Mouse (Mus musculus) stomach, embryonic 15.5 days (tissue): ENCODE measurements at regions not wholly inside any gene's neighbourhood (a gene's known extent, or its start where the extent isn't known, plus 50 kb on each side); places are given as distances from the start of the nearest gene placed in this dataset.

ENCODE experiments used
- ATAC-seq: fragments of 200-750 bp; cut with Nextera tagmentation; 2 replicates; pipeline ENCODE4 v1.8.0; 2017; ENCODE audit warnings: low read depth, moderate number of reproducible peaks, moderate TSS enrichment; ENCODE audit not compliant: insufficient read depth, low FRiP score
- H3K27ac ChIP-seq: fragments of 300-500 bp; sonication (generic); 2 replicates; pipeline ENCODE4 v1.5.1; 2015; ENCODE audit warnings: mild to moderate bottlenecking, inconsistent platforms
- H3K27me3 ChIP-seq: fragments of 300-500 bp; sonication (generic); replicated peaks from 2 replicates; pipeline ENCODE4 v1.6.1; 2015; ENCODE audit warnings: inconsistent platforms
- H3K36me3 ChIP-seq: fragments of 300-500 bp; sonication (generic); 2 replicates; pipeline ENCODE4 v1.6.1; 2015; ENCODE audit warnings: inconsistent platforms
- H3K4me1 ChIP-seq: fragments of 300-500 bp; sonication (generic); 2 replicates; pipeline ENCODE4 v1.6.1; 2015; ENCODE audit warnings: inconsistent platforms
- H3K4me2 ChIP-seq: fragments of 300-500 bp; sonication (generic); 2 replicates; pipeline ENCODE4 v1.6.1; 2015; ENCODE audit warnings: mild to moderate bottlenecking, inconsistent platforms
- H3K4me3 ChIP-seq: fragments of 300-500 bp; sonication (generic); replicated peaks from 2 replicates; pipeline ENCODE4 v1.5.1; 2015; ENCODE audit warnings: inconsistent platforms
- H3K9ac ChIP-seq: fragments of 300-500 bp; sonication (generic); 2 replicates; pipeline ENCODE4 v1.6.1; 2015; ENCODE audit warnings: inconsistent platforms
- H3K9me3 ChIP-seq: fragments of 300-500 bp; sonication (generic); 2 replicates; pipeline ENCODE4 v1.6.1; 2016; ENCODE audit warnings: inconsistent platforms
- WGBS: fragments of 180-500 bp; shearing (Covaris S2); methylation state at CpG from one replicate; pipeline ENCODE4 v1.1.7; 2015; 5-methylcytosine and 5-hydroxymethylcytosine counted together

DNA sequence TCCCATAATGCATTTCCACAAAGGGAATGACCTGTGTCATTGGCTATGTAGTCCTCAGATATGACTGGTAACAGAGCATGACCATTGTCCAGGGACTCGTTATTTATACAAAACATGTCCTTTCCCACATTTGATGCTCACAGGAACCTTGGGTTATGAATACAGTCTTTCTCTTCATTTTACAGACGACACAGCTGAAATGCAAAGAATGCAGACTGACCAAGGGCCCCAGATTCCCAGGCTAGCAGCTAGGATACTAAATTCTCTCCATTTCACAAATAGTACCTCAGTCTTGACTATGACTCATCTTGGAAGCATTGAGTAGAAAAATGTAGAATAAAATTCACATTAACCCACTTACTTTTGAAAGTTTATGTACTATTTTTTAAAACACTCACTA lies 182.7 kb upstream of the Sox4 start:
- H3K27me3 ChIP-seq, result no peaks in the 10 kb centered on the region
- WGBS, result 80% methylated on average over 2 of the region's 2 CpGs
- no peak overlapping the region for H3K27ac ChIP-seq
- no peaks in the 10 kb centered on the region for H3K4me1 ChIP-seq
- no peak overlapping the region for H3K9ac ChIP-seq
- ATAC-seq, result no peak
- H3K4me3 ChIP-seq, result no peak overlapping the region
- H3K36me3 ChIP-seq, result no peaks in the 10 kb centered on the region
- H3K4me2 ChIP-seq, result no peak overlapping the region
- no peaks in the 10 kb centered on the region for H3K9me3 ChIP-seq

DNA sequence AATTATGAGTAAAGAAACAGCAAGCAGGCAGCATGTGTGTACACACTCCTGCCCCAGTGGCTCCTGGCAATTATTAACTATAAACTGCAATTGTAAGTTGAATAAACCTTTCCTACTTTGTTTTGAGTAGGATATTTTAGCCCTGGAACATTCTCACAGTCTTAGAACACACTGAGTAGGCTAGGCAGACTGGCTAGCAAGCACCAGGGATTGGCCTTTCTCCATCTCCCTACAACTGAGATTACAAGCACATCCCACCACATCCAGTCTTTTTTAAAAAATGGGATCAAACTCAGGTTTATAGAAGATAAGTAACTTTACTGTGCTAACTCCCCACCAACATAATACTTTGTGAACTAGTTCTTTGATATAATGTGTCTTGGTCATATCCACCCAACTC lies 174.0 kb upstream of the Sox4 start:
- no peaks in the 10 kb centered on the region for H3K4me1 ChIP-seq
- no peaks in the 10 kb centered on the region for H3K27me3 ChIP-seq
- H3K27ac ChIP-seq, result no peak overlapping the region
- no peaks in the 10 kb centered on the region for H3K36me3 ChIP-seq
- no peak overlapping the region for H3K4me2 ChIP-seq
- H3K4me3 ChIP-seq, result no peak overlapping the region
- H3K9me3 ChIP-seq, result no peaks in the 10 kb centered on the region
- H3K9ac ChIP-seq, result no peak overlapping the region
- ATAC-seq, result no peak

- H3K4me1 ChIP-seq, result no peaks in the 10 kb centered on the region
- H3K27ac ChIP-seq, result no peak overlapping the region
- H3K36me3 ChIP-seq, result no peaks in the 10 kb centered on the region
- H3K9ac ChIP-seq, result no peak overlapping the region
- no peaks in the 10 kb centered on the region for H3K9me3 ChIP-seq
- no peaks in the 10 kb centered on the region for H3K27me3 ChIP-seq
- no peak overlapping the region for H3K4me3 ChIP-seq
- 81% methylated on average over 7 of the region's 7 CpGs for WGBS
- H3K4me2 ChIP-seq, result no peak overlapping the region
- no peak for ATAC-seq
These were observed 170.0 kb upstream of the Sox4 start for GRCm38 (mm10) chr13:29123477-29123876.

DNA sequence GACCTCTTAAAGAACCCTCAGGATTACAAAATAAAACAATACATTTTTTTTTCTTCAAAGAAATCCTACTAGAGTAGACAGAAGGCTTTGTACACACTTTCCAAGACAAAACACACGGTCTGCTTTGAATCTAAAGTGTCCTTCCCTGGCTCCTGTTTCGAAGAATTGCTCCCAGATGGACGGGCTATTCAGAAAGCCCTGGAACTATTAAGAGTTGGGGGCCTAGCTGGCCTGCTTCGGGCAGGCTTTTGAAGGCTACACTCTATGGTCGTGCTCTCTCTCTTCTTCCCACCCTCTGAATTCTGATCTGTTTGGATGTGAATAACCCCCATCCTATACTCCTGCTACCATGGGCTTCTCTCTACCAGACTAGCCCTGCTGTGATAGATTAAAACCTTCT lies 167.6 kb upstream of the Sox4 start:
- H3K36me3 ChIP-seq, result no peaks in the 10 kb centered on the region
- no peaks in the 10 kb centered on the region for H3K27me3 ChIP-seq
- H3K4me3 ChIP-seq, result no peak overlapping the region
- H3K9me3 ChIP-seq, result no peaks in the 10 kb centered on the region
- no peaks in the 10 kb centered on the region for H3K4me1 ChIP-seq
- WGBS, result 80% methylated on average over 5 of the region's 5 CpGs
- no peak overlapping the region for H3K4me2 ChIP-seq
- no peak overlapping the region for H3K27ac ChIP-seq
- ATAC-seq, result no peak
- H3K9ac ChIP-seq, result no peak overlapping the region

DNA sequence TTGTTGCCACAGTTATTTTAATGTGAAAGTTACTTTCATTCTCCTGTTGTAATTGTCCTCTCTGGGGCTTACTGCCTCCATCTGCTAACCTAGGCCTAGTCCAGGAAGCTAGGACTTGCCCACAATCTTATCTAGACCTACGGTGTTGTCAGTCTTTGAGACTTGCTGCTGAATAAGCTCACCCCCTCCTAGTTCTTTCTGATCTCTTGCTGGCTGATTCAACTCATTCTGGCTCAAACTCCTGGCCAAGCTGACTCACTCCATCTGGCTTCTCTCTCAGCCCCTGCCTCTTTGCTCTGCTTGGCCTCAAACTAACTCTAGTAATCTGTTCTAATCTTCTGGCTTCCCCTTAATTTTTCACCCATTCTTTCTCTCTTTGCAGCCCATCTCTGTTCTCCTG lies 165.8 kb upstream of the Sox4 start:
- Histone ChIP-seq H3K4me2 (no peak overlapping the region), H3K9me3 (no peaks in the 10 kb centered on the region), H3K27me3 (no peaks in the 10 kb centered on the region), H3K4me1 (no peaks in the 10 kb centered on the region), H3K27ac (no peak overlapping the region), H3K36me3 (no peaks in the 10 kb centered on the region), H3K9ac (no peak overlapping the region), H3K4me3 (no peak overlapping the region)
- no peak for ATAC-seq
- WGBS, result 56% methylated on average over 1 of the region's 1 CpGs

DNA sequence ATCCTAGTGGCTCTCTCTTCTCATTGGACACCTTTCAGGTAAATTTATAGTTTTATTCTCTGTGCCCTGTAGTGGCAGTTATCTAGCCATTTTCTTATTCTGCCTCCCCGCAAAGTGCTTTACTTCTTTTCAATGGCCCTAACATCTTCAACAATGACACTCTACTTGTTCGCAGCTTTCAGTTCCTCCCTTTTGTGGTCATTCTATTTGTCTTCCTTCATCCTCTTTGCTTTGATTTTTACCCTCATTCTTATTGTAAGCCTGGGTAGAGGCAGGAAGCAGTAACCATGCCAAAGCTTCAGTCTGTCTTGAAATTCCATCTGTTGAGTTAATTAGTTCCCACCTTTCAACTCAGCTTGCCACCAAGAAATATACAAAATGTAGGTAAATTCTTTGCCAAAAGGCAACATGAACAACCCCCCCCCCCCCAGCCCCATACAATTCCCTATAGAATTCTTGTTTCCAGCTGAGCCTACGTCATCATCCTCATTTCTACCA lies 161.5 kb upstream of the Sox4 start:
- Histone ChIP-seq H3K9ac (no peak overlapping the region), H3K27me3 (no peaks in the 10 kb centered on the region), H3K36me3 (no peaks in the 10 kb centered on the region), H3K4me2 (no peak overlapping the region), H3K4me3 (no peak overlapping the region), H3K4me1 (no peaks in the 10 kb centered on the region), H3K9me3 (no peaks in the 10 kb centered on the region), H3K27ac (no peak overlapping the region)
- ATAC-seq, result no peak
- WGBS, result 85% methylated on average over 3 of the region's 3 CpGs

- no peak overlapping the region for H3K9ac ChIP-seq
- H3K27ac ChIP-seq, result no peak overlapping the region
- ATAC-seq, result no peak
- H3K27me3 ChIP-seq, result no peaks in the 10 kb centered on the region
- 52% methylated on average over 5 of the region's 5 CpGs for WGBS
- no peaks in the 10 kb centered on the region for H3K9me3 ChIP-seq
- H3K36me3 ChIP-seq, result no peaks in the 10 kb centered on the region
- H3K4me2 ChIP-seq, result no peak overlapping the region
- H3K4me3 ChIP-seq, result no peak overlapping the region
- H3K4me1 ChIP-seq, result no peaks in the 10 kb centered on the region
These were observed 156.6 kb upstream of the Sox4 start for GRCm38 (mm10) chr13:29110127-29110526.

GRCm38 (mm10) chr13:29109064-29109856 lies 155.7 kb upstream of the Sox4 start:
- Histone ChIP-seq H3K9me3 (no peaks in the 10 kb centered on the region), H3K4me3 (no peak overlapping the region), H3K27me3 (no peaks in the 10 kb centered on the region), H3K9ac (no peak overlapping the region), H3K4me1 (no peaks in the 10 kb centered on the region), H3K36me3 (no peaks in the 10 kb centered on the region), H3K4me2 (no peak overlapping the region), H3K27ac (no peak overlapping the region)
- WGBS, result 89% methylated on average over 18 of the region's 18 CpGs
- no peak for ATAC-seq

DNA sequence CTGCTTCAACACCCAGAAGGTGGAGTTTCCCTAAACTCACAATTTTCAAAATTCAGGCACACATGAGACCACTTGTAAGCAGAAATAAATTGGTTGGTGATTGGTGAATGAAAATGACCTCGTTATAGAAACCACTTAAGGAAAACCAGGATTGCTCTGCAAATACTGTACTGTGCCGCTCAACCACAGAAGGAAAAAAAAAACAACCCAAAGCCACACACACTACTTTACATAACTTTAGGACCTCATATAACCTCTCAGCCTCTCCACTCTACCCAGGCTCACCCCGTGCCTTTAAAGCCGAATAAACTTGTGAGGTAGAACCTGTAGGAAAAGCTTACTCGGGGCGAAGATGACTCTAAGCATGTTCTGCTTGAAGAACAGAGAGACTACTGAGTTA lies 154.7 kb upstream of the Sox4 start:
- Histone ChIP-seq H3K9ac (no peak overlapping the region), H3K27ac (no peak overlapping the region), H3K36me3 (no peaks in the 10 kb centered on the region), H3K4me3 (no peak overlapping the region), H3K27me3 (no peaks in the 10 kb centered on the region), H3K9me3 (no peaks in the 10 kb centered on the region), H3K4me2 (no peak overlapping the region), H3K4me1 (no peaks in the 10 kb centered on the region)
- no peak for ATAC-seq
- WGBS, result 92% methylated on average over 6 of the region's 6 CpGs

- WGBS, result 75% methylated on average over 5 of the region's 5 CpGs
- Histone ChIP-seq H3K27ac (no peak overlapping the region), H3K27me3 (no peaks in the 10 kb centered on the region), H3K9me3 (no peaks in the 10 kb centered on the region), H3K36me3 (no peaks in the 10 kb centered on the region), H3K4me1 (no peaks in the 10 kb centered on the region), H3K4me3 (no peak overlapping the region), H3K4me2 (no peak overlapping the region), H3K9ac (no peak overlapping the region)
- no peak for ATAC-seq
These were observed 138.7 kb upstream of the Sox4 start for GRCm38 (mm10) chr13:29092166-29092565.

DNA sequence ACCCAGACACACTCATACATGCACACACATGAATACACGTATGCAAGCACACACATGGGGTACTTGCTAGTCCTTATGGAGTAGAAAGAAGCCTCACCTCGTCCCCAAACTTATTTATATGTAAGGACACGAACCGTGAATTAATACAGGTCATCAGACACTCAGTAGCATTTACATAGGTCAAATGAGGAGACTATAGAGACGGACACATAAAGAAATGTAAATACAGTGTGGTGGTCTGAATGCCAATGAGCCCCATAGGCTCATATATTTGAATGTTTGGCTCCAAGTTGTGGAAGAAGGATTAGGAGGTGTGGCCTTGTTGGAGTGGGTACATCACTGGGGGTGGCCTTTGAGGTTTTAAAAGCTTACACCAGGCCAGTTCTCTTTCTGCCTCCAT lies 133.3 kb upstream of the Sox4 start:
- Histone ChIP-seq H3K4me1 (no peaks in the 10 kb centered on the region), H3K36me3 (no peaks in the 10 kb centered on the region), H3K9me3 (no peaks in the 10 kb centered on the region), H3K9ac (no peak overlapping the region), H3K27ac (no peak overlapping the region), H3K4me2 (no peak overlapping the region), H3K4me3 (no peak overlapping the region), H3K27me3 (no peaks in the 10 kb centered on the region)
- no peak for ATAC-seq
- 76% methylated on average over 5 of the region's 5 CpGs for WGBS

GRCm38 (mm10) chr13:29081064-29081463 lies 127.6 kb upstream of the Sox4 start:
- ATAC-seq, result no peak
- Histone ChIP-seq H3K27me3 (no peaks in the 10 kb centered on the region), H3K36me3 (no peaks in the 10 kb centered on the region), H3K4me1 (no peaks in the 10 kb centered on the region), H3K9ac (no peak overlapping the region), H3K9me3 (no peaks in the 10 kb centered on the region), H3K27ac (no peak overlapping the region), H3K4me3 (no peak overlapping the region), H3K4me2 (no peak overlapping the region)
- 25% methylated on average over 2 of the region's 2 CpGs for WGBS

DNA sequence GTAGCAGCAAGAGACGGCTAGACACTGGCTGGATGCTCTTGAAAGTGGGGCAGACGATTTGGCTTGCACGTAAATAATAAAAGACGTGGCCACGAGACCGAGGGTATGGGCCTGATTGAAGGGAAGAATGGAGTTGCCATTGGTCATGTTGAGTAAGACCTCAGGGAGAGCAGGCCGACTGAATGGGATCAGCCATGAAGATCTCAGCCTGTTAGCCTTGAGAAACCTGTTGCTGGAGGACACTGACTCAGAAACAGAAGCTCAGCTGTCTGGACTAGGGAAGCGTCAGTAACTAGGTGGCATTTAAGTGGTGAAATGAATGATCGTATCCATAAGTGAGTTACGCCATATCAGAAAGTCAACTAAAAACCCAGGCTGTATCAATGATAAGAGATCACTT lies 126.3 kb upstream of the Sox4 start:
- Histone ChIP-seq H3K4me3 (no peak overlapping the region), H3K36me3 (no peaks in the 10 kb centered on the region), H3K9me3 (no peaks in the 10 kb centered on the region), H3K27ac (no peak overlapping the region), H3K4me1 (no peaks in the 10 kb centered on the region), H3K4me2 (no peak overlapping the region), H3K27me3 (no peaks in the 10 kb centered on the region), H3K9ac (no peak overlapping the region)
- no peak for ATAC-seq
- WGBS, result 95% methylated on average over 10 of the region's 10 CpGs
